Mouse (Mus musculus) kidney, postnatal 36 days (tissue): ENCODE results near the gene Gm5862.
"Not testable (repeated sequence)": the region's sequence is repeated elsewhere in the genome, so short reads cannot be mapped to it uniquely, and the experiment has no call there.

Source experiments
- DNase-seq, 2 experiments: peaks; one replicate each; pipeline ENCODE4 v3.0.0; 2021 to 2022; ENCODE audit warnings: mixed read lengths in 2 of 2

The Gm5862 gene

DNA sequence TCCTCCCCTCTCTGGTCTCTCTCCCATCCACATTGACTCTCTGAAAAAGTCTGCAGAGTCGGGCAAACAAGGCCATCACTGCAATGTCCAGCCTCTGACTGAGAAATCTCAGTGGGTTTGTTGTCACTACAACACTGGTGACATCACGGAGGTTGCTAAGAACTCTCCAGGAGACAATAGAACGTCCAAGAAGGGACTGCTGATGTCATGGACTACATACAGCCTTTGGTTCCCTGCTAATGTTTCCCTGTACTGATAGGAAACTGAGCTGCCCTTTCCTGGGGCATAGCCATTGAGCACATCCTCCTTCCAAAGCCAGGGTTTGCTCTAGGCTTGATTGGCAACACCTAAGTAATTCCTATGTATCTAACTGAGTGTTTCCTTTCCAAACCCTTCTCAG lies at the start of gene Gm5862:
Gm5862 (minus strand) TSS at position 101 of the 400 bp plus-strand sequence.
- DNase-seq, result not testable (repeated sequence)

DNA sequence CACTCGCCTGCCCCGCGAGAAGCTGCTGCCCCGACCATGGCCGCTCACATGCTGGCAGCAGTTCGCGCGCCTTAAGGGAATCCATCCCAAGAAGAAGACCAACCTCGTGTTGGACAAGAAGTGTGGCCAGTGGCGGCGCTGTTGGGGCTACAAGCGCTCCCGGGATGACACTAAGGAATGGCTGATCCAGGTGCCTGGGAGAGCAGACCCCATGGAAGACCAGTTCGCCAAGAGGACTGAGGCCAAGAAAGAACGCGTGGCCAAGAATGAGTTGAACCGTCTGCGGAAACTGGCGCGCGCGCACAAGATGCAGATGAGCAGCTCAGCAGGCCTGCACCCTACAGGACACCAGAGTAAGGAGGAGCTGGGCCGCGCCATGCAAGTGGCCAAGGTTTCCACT lies 48.0 kb upstream of the Gm5862 start:
- DNase-seq, result peak in 1 of 2 experiments; percentile 3

DNA sequence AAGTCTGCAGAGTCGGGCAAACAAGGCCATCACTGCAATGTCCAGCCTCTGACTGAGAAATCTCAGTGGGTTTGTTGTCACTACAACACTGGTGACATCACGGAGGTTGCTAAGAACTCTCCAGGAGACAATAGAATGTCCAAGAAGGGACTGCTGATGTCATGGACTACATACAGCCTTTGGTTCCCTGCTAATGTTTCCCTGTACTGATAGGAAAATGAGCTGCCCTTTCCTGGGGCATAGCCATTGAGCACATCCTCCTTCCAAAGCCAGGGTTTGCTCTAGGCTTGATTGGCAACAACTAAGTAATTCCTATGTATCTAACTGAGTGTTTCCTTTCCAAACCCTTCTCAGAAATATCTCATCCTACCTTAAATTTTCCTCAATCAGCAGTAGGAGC lies 35.8 kb upstream of the Gm5862 start, which contains the start of gene Gm7347:
Gm7347 (minus strand) TSS at position 101 of the 400 bp plus-strand sequence.
- DNase-seq, result not testable (repeated sequence)

DNA sequence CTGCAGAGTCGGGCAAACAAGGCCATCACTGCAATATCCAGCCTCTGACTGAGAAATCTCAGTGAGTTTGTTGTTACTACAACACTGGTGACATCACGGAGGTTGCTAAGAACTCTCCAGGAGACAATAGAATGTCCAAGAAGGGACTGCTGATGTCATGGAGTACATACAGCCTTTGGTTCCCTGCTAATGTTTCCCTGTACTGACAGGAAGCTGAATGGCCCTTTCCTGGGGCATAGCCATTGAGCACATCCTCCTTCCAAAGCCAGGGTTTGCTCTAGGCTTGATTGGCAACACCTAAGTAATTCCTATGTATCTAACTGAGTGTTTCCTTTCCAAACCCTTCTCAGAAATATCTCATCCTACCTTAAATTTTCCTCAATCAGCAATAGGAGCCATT lies 16.7 kb upstream of the Gm5862 start, which contains the start of gene Speer4a:
Speer4a (minus strand) TSS at position 101 of the 400 bp plus-strand sequence.
- not testable (repeated sequence) for DNase-seq

DNA sequence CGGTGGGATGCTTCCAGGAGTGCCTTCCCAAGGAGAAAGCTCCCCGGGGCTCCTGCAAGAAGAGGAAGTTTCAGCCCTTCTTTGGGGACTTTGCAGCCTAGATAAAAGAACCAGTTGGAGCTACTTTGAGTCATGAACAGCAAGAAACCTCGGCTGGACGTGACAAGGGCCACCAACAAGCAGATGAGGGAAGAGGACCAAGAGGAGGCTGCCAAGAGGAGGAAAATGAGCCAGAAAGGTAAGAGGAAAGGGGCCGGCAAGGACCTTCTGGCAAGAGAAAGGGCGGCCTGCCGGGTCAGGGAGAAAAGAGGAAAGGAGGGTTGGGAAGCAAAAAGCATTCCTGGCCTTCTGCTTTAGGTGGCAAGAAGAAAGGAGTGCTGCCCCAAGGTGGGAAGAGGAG lies 15.0 kb downstream of the Gm5862 start:
- DNase-seq, result not testable (repeated sequence)

DNA sequence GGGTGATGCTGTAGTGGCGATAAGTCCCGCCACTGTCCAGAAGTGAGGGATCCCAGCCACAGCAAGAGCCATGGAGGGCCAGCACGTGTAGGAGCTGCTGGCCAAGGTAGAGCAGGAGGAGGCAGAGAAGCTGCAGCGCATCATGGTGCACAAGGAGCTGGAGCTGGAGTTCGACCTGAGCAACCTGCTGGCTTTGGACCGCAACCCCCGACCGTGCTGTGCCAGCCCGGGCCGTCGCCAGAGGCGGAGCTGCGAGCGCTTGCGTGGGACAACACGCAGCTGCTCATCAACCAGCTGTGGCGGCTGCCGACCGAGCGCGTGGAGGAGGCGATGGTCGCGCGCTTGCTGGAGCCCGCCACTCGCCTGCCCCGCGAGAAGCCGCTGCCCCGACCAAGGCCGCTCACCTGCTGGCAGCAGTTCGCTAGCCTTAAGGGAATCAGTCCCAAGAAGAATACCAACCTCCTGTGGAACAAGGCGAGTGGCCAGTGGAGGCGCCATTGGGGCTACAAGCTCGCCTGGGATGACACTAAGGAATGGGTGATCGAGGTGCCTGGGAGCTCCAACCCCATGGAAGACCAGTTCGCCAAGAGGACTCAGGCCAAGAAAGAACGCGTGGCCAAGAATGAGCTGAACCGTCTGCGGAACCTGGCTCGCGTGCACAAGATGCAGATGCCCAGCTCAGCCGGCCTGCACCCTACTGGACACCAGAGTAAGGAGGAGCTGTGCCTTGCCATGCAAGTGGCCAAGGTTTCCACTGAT lies 15.6 kb downstream of the Gm5862 start:
- peak in 1 of 2 experiments; percentile 4 for DNase-seq

DNA sequence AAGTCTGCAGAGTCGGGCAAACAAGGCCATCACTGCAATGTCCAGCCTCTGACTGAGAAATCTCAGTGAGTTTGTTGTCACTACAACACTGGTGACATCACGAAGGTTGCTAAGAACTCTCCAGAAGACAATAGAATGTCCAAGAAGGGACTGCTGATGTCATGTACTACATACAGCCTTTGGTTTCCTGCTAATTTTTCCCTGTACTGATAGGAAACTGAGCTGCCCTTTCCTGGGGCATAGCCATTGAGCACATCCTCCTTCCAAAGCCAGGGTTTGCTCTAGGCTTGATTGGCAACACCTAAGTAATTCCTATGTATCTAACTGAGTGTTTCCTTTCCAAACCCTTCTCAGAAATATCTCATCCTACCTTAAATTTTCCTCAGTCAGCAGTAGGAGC lies 18.0 kb downstream of the Gm5862 start, which contains the start of gene Gm1979:
Gm1979 (minus strand) TSS at position 101 of the 400 bp plus-strand sequence.
- DNase-seq, result not testable (repeated sequence)

DNA sequence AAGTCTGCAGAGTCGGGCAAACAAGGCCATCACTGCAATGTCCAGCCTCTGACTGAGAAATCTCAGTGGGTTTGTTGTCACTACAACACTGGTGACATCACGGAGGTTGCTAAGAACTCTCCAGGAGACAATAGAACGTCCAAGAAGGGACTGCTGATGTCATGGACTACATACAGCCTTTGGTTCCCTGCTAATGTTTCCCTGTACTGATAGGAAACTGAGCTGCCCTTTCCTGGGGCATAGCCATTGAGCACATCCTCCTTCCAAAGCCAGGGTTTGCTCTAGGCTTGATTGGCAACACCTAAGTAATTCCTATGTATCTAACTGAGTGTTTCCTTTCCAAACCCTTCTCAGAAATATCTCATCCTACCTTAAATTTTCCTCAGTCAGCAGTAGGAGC lies 34.2 kb downstream of the Gm5862 start, which contains the start of gene Gm21698:
Gm21698 (minus strand) TSS at position 101 of the 400 bp plus-strand sequence.
- not testable (repeated sequence) for DNase-seq

DNA sequence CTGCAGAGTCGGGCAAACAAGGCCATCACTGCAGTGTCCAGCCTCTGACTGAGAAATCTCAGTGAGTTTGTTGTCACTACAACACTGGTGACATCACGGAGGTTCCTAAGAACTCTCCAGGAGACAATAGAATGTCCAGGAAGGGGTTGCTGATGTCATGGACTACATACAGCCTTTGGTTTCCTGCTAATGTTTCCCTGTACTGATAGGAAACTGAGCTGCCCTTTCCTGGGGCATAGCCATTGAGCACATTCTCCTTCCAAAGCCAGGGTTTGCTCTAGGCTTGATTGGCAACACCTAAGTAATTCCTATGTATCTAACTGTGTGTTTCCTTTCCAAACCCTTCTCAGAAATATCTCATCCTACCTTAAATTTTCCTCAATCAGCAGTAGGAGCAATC lies 50.2 kb downstream of the Gm5862 start, which contains the start of gene Gm21680:
Gm21680 (minus strand) TSS at position 101 of the 400 bp plus-strand sequence.
- not testable (repeated sequence) for DNase-seq
